Mouse (Mus musculus): ENCODE data around the gene Ano6. TPM values are rescaled to one million over a fixed set of nuclear protein-coding genes. Genes with fewer than 3 reads are reported as not detected.

Gene Ano6
- polyA plus RNA-seq, 1 experiment = 172 TPM

- Histone ChIP-seq H3K36me3 (ENCODE audit: control insufficient read depth, insufficient read depth, low read length) (peaks cover 75% of the 10 kb centered on the region), H3K4me1 (ENCODE audit: control insufficient read depth, insufficient read depth, insufficient read length, low read length) (no peaks in the 10 kb centered on the region), H3K27ac (ENCODE audit: insufficient read depth, low read depth, low read length) (no peak overlapping the region), H3K27me3 (ENCODE audit: control insufficient read depth, insufficient read depth, low read length) (no peaks in the 10 kb centered on the region), H3K4me3 (ENCODE audit: low read depth, low read length) (no peak overlapping the region)
- TF ChIP-seq POLR2A (IDR thresholded peaks at IDR 0.05; ENCODE audit: low read depth, low read length) (no peak), CTCF (IDR thresholded peaks at IDR 0.05; ENCODE audit: extremely low read depth, insufficient read length, insufficient replicate concordance, low read depth, low read length) (no peak)
- WGBS = 97% methylated on average over 18 of the region's 18 CpGs
Measured at GRCm38 (mm10) chr15:95948411-95948810, 157.8 kb downstream of the Ano6 start.

DNA sequence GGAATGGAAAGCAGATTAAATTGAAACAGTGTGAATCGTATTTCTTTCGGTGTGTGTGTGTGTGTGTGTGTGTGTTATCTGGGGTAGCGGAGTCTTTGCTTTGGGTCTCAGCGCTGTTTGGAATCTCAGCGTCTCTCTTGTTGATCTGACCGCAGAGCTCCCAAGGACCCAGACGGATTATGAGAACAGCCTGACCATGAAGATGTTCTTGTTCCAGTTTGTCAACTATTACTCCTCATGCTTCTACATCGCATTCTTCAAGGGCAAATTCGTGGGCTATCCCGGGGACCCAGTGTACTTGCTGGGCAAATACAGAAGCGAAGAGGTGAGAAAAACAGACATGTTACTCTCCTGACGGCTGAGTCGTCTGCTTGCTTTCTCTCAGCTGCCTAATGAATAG is 158.7 kb downstream of the Ano6 start:
- Histone ChIP-seq H3K36me3 (ENCODE audit: control insufficient read depth, insufficient read depth, low read length) (peaks cover 79% of the 10 kb centered on the region), H3K4me3 (ENCODE audit: low read depth, low read length) (no peak overlapping the region), H3K27me3 (ENCODE audit: control insufficient read depth, insufficient read depth, low read length) (no peaks in the 10 kb centered on the region), H3K27ac (ENCODE audit: insufficient read depth, low read depth, low read length) (no peak overlapping the region), H3K4me1 (ENCODE audit: control insufficient read depth, insufficient read depth, insufficient read length, low read length) (no peaks in the 10 kb centered on the region)
- TF ChIP-seq CTCF (IDR thresholded peaks at IDR 0.05; ENCODE audit: extremely low read depth, insufficient read length, insufficient replicate concordance, low read depth, low read length) (no peak), POLR2A (IDR thresholded peaks at IDR 0.05; ENCODE audit: low read depth, low read length) (no peak)
- 93% methylated on average over 13 of the region's 13 CpGs for WGBS

- Histone ChIP-seq H3K36me3 (ENCODE audit: control insufficient read depth, insufficient read depth, low read length) (peaks cover 74% of the 10 kb centered on the region), H3K4me1 (ENCODE audit: control insufficient read depth, insufficient read depth, insufficient read length, low read length) (no peaks in the 10 kb centered on the region), H3K4me3 (ENCODE audit: low read depth, low read length) (no peak overlapping the region), H3K27ac (ENCODE audit: insufficient read depth, low read depth, low read length) (no peak overlapping the region), H3K27me3 (ENCODE audit: control insufficient read depth, insufficient read depth, low read length) (no peaks in the 10 kb centered on the region)
- TF ChIP-seq POLR2A (IDR thresholded peaks at IDR 0.05; ENCODE audit: low read depth, low read length) (no peak), CTCF (IDR thresholded peaks at IDR 0.05; ENCODE audit: extremely low read depth, insufficient read length, insufficient replicate concordance, low read depth, low read length) (no peak)
- WGBS = 71% methylated on average over 5 of the region's 5 CpGs
Measured at GRCm38 (mm10) chr15:95951497-95951896, 160.9 kb downstream of the Ano6 start.

DNA sequence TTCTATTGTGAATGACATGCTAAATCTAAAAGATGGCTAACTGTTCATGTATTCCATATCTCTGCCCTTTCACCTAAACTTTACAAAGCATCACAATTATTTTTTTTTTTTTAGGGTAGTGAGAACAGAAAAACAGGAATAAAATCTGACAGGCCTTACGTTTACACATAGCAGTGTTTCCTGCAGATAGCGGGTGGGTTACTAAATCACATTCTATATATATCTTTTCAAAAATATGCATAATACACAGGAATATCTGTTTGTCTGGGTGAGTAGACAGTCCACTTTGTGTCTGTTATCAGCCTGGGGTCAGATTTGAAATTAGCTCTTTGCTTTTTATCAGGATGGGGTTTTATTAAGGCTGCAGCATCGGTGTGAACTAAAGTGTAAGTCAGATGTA is 166.0 kb downstream of the Ano6 start:
- 91% methylated on average over 3 of the region's 3 CpGs for WGBS
- Histone ChIP-seq H3K27me3 (ENCODE audit: control insufficient read depth, insufficient read depth, low read length) (no peaks in the 10 kb centered on the region), H3K36me3 (ENCODE audit: control insufficient read depth, insufficient read depth, low read length) (peaks cover 59% of the 10 kb centered on the region), H3K4me1 (ENCODE audit: control insufficient read depth, insufficient read depth, insufficient read length, low read length) (no peaks in the 10 kb centered on the region), H3K4me3 (ENCODE audit: low read depth, low read length) (no peak overlapping the region), H3K27ac (ENCODE audit: insufficient read depth, low read depth, low read length) (no peak overlapping the region)
- TF ChIP-seq CTCF (IDR thresholded peaks at IDR 0.05; ENCODE audit: extremely low read depth, insufficient read length, insufficient replicate concordance, low read depth, low read length) (no peak), POLR2A (IDR thresholded peaks at IDR 0.05; ENCODE audit: low read depth, low read length) (no peak)

GRCm38 (mm10) chr15:95962411-95963123 is 171.9 kb downstream of the Ano6 start:
- no peak overlapping the region for H3K4me3 ChIP-seq (ENCODE audit: low read depth, low read length)
- H3K27me3 ChIP-seq (ENCODE audit: control insufficient read depth, insufficient read depth, low read length) = no peaks in the 10 kb centered on the region
- WGBS = 82% methylated on average over 3 of the region's 3 CpGs
- peaks cover 65% of the 10 kb centered on the region for H3K36me3 ChIP-seq (ENCODE audit: control insufficient read depth, insufficient read depth, low read length)
- TF ChIP-seq CTCF (IDR thresholded peaks at IDR 0.05; ENCODE audit: extremely low read depth, insufficient read length, insufficient replicate concordance, low read depth, low read length) (no peak), POLR2A (IDR thresholded peaks at IDR 0.05; ENCODE audit: low read depth, low read length) (no peak)
- H3K4me1 ChIP-seq (ENCODE audit: control insufficient read depth, insufficient read depth, insufficient read length, low read length) = no peaks in the 10 kb centered on the region; the same call in 1 of the 2 replicates
- no peak overlapping the region for H3K27ac ChIP-seq (ENCODE audit: insufficient read depth, low read depth, low read length)

DNA sequence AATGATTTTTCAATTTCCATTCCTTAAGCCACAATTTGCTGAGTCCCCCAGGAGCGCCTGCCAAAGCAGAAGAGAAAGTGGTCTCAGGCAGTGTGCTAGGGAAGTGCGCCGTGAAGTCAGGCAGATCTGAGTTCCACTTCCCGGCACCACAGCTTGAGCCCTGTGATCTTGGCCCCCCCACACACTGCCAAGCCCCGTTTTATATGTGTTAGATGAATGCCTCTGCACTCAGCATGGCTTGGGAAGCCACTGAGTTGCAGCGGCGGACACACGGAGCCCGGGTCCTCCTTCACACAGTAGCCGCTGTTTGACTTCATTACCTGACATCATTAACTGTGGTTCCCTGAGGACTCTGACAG is 172.5 kb downstream of the Ano6 start:
- TF ChIP-seq CTCF (IDR thresholded peaks at IDR 0.05; ENCODE audit: extremely low read depth, insufficient read length, insufficient replicate concordance, low read depth, low read length) = no peak
- no peak for TF ChIP-seq POLR2A (IDR thresholded peaks at IDR 0.05; ENCODE audit: low read depth, low read length)
- Histone ChIP-seq H3K4me1 (ENCODE audit: control insufficient read depth, insufficient read depth, insufficient read length, low read length) (no peaks in the 10 kb centered on the region; the same call in 1 of the 2 replicates), H3K27ac (ENCODE audit: insufficient read depth, low read depth, low read length) (no peak overlapping the region), H3K36me3 (ENCODE audit: control insufficient read depth, insufficient read depth, low read length) (peaks cover 65% of the 10 kb centered on the region), H3K4me3 (ENCODE audit: low read depth, low read length) (no peak overlapping the region), H3K27me3 (ENCODE audit: control insufficient read depth, insufficient read depth, low read length) (no peaks in the 10 kb centered on the region)
- WGBS = 85% methylated on average over 10 of the region's 10 CpGs

DNA sequence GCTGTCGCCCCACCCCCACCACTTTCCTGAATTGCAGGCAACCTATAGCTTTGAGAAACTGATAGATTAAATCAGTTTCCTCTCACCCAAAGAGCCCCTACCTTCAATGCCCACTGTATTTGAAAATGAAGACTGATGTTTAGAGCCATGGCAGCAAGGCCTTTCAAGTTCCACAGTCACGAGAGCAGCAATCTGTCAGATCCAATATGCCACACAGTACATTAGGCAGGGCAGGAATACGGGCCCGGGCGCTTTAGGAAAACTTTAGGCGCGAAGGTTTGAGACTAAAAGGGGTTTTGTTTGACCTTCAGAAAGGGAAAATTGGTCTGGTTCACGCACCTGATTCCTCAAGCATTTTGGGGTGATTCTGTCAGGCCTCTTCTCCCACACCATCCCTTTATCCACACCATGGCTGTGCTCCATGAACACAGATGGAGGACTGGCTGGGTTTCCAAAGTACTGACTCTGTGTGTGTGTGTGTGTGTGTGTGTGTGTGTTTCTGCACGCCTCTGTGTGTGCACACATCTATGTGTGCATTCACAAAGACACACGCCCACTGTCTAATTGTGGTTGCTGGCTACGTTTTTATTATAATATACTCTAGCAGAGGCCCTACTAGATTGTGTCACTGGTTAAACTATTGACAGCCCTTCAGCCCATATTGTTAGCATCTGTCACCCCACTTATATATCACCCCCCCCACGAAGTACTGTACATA is 173.0 kb downstream of the Ano6 start:
- H3K36me3 ChIP-seq (ENCODE audit: control insufficient read depth, insufficient read depth, low read length) = peaks cover 65% of the 10 kb centered on the region
- no peaks in the 10 kb centered on the region; the same call in 1 of the 2 replicates for H3K4me1 ChIP-seq (ENCODE audit: control insufficient read depth, insufficient read depth, insufficient read length, low read length)
- H3K27me3 ChIP-seq (ENCODE audit: control insufficient read depth, insufficient read depth, low read length) = no peaks in the 10 kb centered on the region
- no peak overlapping the region for H3K4me3 ChIP-seq (ENCODE audit: low read depth, low read length)
- no peak for TF ChIP-seq CTCF (IDR thresholded peaks at IDR 0.05; ENCODE audit: extremely low read depth, insufficient read length, insufficient replicate concordance, low read depth, low read length)
- TF ChIP-seq POLR2A (IDR thresholded peaks at IDR 0.05; ENCODE audit: low read depth, low read length) = no peak
- WGBS = 82% methylated on average over 12 of the region's 12 CpGs
- H3K27ac ChIP-seq (ENCODE audit: insufficient read depth, low read depth, low read length) = no peak overlapping the region

All from small intestine, adult 2 months (tissue).